Mouse (Mus musculus): ENCODE measurements at regions not wholly inside any gene's neighbourhood (a gene's known extent, or its start where the extent isn't known, plus 50 kb on each side); places are given as distances from the start of the nearest gene placed in this dataset.

DNA sequence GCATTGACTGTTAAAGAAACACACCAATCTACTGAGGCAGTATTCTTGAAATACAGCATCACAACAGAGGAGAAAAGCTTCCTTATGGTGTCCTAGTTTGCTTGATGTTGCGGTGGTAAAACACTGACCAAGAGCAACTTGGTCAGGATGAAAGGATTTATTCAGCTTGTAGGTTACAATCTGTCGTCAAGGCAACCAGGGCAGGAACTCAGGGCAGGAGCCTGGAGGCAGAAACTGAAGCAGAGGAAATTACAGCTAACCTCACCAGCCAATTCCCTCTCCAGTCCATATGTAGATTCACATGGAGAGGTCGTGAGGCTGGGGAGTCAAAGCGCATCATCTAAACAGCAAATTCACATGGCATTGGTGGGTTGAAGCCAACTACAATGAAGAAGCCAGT lies 86.3 kb upstream of the Rxfp2 start:
- Histone ChIP-seq H3K9me3 (ENCODE audit: control insufficient read depth, low read length) (no peaks in the 10 kb centered on the region), H3K27me3 (ENCODE audit: control insufficient read depth, insufficient read depth, low read length) (no peaks in the 10 kb centered on the region), H3K27ac (replicated peaks; ENCODE audit: low read depth, low read length) (no peak overlapping the region), H3K4me1 (ENCODE audit: control insufficient read depth, insufficient read depth, low read length) (no peaks in the 10 kb centered on the region), H3K4me2 (replicated peaks; ENCODE audit: low read depth, low read length, severe bottlenecking) (no peak overlapping the region), H3K9ac (ENCODE audit: low read depth, low read length, severe bottlenecking) (no peak overlapping the region), H3K36me3 (ENCODE audit: control insufficient read depth, insufficient read depth, low read length) (no peaks in the 10 kb centered on the region), H3K4me3 (replicated peaks; ENCODE audit: low read length) (no peak overlapping the region)
- DNase-seq (ENCODE audit: low spot score) (no peak), ATAC-seq (ENCODE audit: low FRiP score, low read depth) (no peak)
- 41% methylated on average over 4 of the region's 4 CpGs for WGBS
- no peak for TF ChIP-seq POLR2A (IDR thresholded peaks at IDR 0.05; ENCODE audit: borderline replicate concordance, extremely low read depth, insufficient read depth, insufficient read length)

- no peak overlapping the region for H3K9ac ChIP-seq (ENCODE audit: low read depth, low read length, severe bottlenecking)
- no peaks in the 10 kb centered on the region for H3K4me1 ChIP-seq (ENCODE audit: control insufficient read depth, insufficient read depth, low read length)
- no peak for DNase-seq (ENCODE audit: low spot score)
- TF ChIP-seq POLR2A (IDR thresholded peaks at IDR 0.05; ENCODE audit: borderline replicate concordance, extremely low read depth, insufficient read depth, insufficient read length), result no peak
- H3K9me3 ChIP-seq (ENCODE audit: control insufficient read depth, low read length), result no peaks in the 10 kb centered on the region
- no peaks in the 10 kb centered on the region for H3K36me3 ChIP-seq (ENCODE audit: control insufficient read depth, insufficient read depth, low read length)
- no peak overlapping the region for H3K4me2 ChIP-seq (replicated peaks; ENCODE audit: low read depth, low read length, severe bottlenecking)
- no peak for ATAC-seq (ENCODE audit: low FRiP score, low read depth)
- no peak overlapping the region for H3K4me3 ChIP-seq (replicated peaks; ENCODE audit: low read length)
- H3K27me3 ChIP-seq (ENCODE audit: control insufficient read depth, insufficient read depth, low read length), result no peaks in the 10 kb centered on the region
- H3K27ac ChIP-seq (replicated peaks; ENCODE audit: low read depth, low read length), result no peak overlapping the region
These were observed 72.8 kb upstream of the Rxfp2 start for GRCm38 (mm10) chr5:149945651-149946050.

GRCm38 (mm10) chr5:149947491-149947890 lies 71.0 kb upstream of the Rxfp2 start:
- no peak overlapping the region for H3K4me3 ChIP-seq (replicated peaks; ENCODE audit: low read length)
- TF ChIP-seq POLR2A (IDR thresholded peaks at IDR 0.05; ENCODE audit: borderline replicate concordance, extremely low read depth, insufficient read depth, insufficient read length), result no peak
- H3K9me3 ChIP-seq (ENCODE audit: control insufficient read depth, low read length), result no peaks in the 10 kb centered on the region
- ATAC-seq (ENCODE audit: low FRiP score, low read depth) (no peak), DNase-seq (ENCODE audit: low spot score) (no peak)
- no peak overlapping the region for H3K4me2 ChIP-seq (replicated peaks; ENCODE audit: low read depth, low read length, severe bottlenecking)
- H3K27me3 ChIP-seq (ENCODE audit: control insufficient read depth, insufficient read depth, low read length), result no peaks in the 10 kb centered on the region
- H3K27ac ChIP-seq (replicated peaks; ENCODE audit: low read depth, low read length), result no peak overlapping the region
- no peaks in the 10 kb centered on the region for H3K4me1 ChIP-seq (ENCODE audit: control insufficient read depth, insufficient read depth, low read length)
- WGBS, result 73% methylated on average over 2 of the region's 2 CpGs
- H3K36me3 ChIP-seq (ENCODE audit: control insufficient read depth, insufficient read depth, low read length), result no peaks in the 10 kb centered on the region
- no peak overlapping the region for H3K9ac ChIP-seq (ENCODE audit: low read depth, low read length, severe bottlenecking)

- ATAC-seq (ENCODE audit: low FRiP score, low read depth), result no peak
- no peak for TF ChIP-seq POLR2A (IDR thresholded peaks at IDR 0.05; ENCODE audit: borderline replicate concordance, extremely low read depth, insufficient read depth, insufficient read length)
These were observed 61.5 kb upstream of the Rxfp2 start for GRCm38 (mm10) chr5:149956931-149957330.

GRCm38 (mm10) chr5:149961178-149961577 lies 57.3 kb upstream of the Rxfp2 start:
- Histone ChIP-seq H3K27me3 (ENCODE audit: control insufficient read depth, insufficient read depth, low read length) (no peaks in the 10 kb centered on the region), H3K27ac (replicated peaks; ENCODE audit: low read depth, low read length) (no peak overlapping the region), H3K4me2 (replicated peaks; ENCODE audit: low read depth, low read length, severe bottlenecking) (no peak overlapping the region), H3K36me3 (ENCODE audit: control insufficient read depth, insufficient read depth, low read length) (no peaks in the 10 kb centered on the region), H3K9ac (ENCODE audit: low read depth, low read length, severe bottlenecking) (no peak overlapping the region), H3K9me3 (ENCODE audit: control insufficient read depth, low read length) (no peaks in the 10 kb centered on the region), H3K4me1 (ENCODE audit: control insufficient read depth, insufficient read depth, low read length) (0 out of 2 replicates have a peak, but pooled peaks cover 9% of the 10 kb centered on the region), H3K4me3 (replicated peaks; ENCODE audit: low read length) (no peak overlapping the region)
- ATAC-seq (ENCODE audit: low FRiP score, low read depth) (peak; percentile 41; the same call in 1 of the 2 replicates), DNase-seq (ENCODE audit: low spot score) (peak; percentile 31)
- WGBS, result 32% methylated on average over 11 of the region's 11 CpGs
- TF ChIP-seq POLR2A (IDR thresholded peaks at IDR 0.05; ENCODE audit: borderline replicate concordance, extremely low read depth, insufficient read depth, insufficient read length), result no peak

More at GRCm38 (mm10) chr5:149956931-149957330, 61.5 kb upstream of the Rxfp2 start:
- no peak for DNase-seq (ENCODE audit: low spot score)
- H3K36me3 ChIP-seq (ENCODE audit: control insufficient read depth, insufficient read depth, low read length), result no peaks in the 10 kb centered on the region
- H3K4me1 ChIP-seq (ENCODE audit: control insufficient read depth, insufficient read depth, low read length), result 0 out of 2 replicates have a peak, but pooled peaks cover 5% of the 10 kb centered on the region
- 80% methylated on average over 4 of the region's 4 CpGs for WGBS
- no peaks in the 10 kb centered on the region for H3K27me3 ChIP-seq (ENCODE audit: control insufficient read depth, insufficient read depth, low read length)
- H3K4me2 ChIP-seq (replicated peaks; ENCODE audit: low read depth, low read length, severe bottlenecking), result no peak overlapping the region
- no peak overlapping the region for H3K27ac ChIP-seq (replicated peaks; ENCODE audit: low read depth, low read length)
- no peak overlapping the region for H3K4me3 ChIP-seq (replicated peaks; ENCODE audit: low read length)
- H3K9me3 ChIP-seq (ENCODE audit: control insufficient read depth, low read length), result no peaks in the 10 kb centered on the region
- no peak overlapping the region for H3K9ac ChIP-seq (ENCODE audit: low read depth, low read length, severe bottlenecking)

DNA sequence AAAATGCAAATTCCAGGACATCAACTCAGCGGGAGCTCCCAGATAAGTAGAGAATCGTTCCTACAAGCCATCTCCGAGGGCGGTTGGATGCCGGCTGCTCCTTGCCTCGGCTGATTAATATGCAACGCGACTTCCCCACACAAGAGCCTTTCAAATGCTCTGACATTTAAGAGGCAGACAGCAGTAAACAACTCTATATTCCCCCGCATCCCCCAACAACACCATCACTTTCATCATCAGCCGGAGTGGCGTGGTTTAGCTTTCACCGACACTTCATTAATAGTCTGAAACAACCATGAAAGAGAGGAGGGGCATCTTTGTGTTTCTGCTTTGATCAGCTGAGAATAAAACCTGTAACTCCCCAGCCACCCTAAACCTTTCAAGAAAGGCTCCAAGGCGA lies 53.7 kb upstream of the Rxfp2 start:
- DNase-seq (ENCODE audit: low spot score) (no peak), ATAC-seq (ENCODE audit: low FRiP score, low read depth) (no peak)
- Histone ChIP-seq H3K9ac (ENCODE audit: low read depth, low read length, severe bottlenecking) (no peak overlapping the region), H3K4me2 (replicated peaks; ENCODE audit: low read depth, low read length, severe bottlenecking) (no peak overlapping the region; the same call in 1 of the 2 replicates), H3K4me3 (replicated peaks; ENCODE audit: low read length) (no peak overlapping the region), H3K27ac (replicated peaks; ENCODE audit: low read depth, low read length) (no peak overlapping the region), H3K4me1 (ENCODE audit: control insufficient read depth, insufficient read depth, low read length) (0 out of 2 replicates have a peak, but pooled peaks cover 9% of the 10 kb centered on the region), H3K36me3 (ENCODE audit: control insufficient read depth, insufficient read depth, low read length) (no peaks in the 10 kb centered on the region), H3K9me3 (ENCODE audit: control insufficient read depth, low read length) (no peaks in the 10 kb centered on the region), H3K27me3 (ENCODE audit: control insufficient read depth, insufficient read depth, low read length) (no peaks in the 10 kb centered on the region)
- TF ChIP-seq POLR2A (IDR thresholded peaks at IDR 0.05; ENCODE audit: borderline replicate concordance, extremely low read depth, insufficient read depth, insufficient read length), result no peak
- WGBS, result 15% methylated on average over 13 of the region's 13 CpGs

Data from limb, embryonic 14.5 days (tissue).